Mouse (Mus musculus) G1E-ER4 (cell line): ENCODE data around the gene Jpt1. TPM values are rescaled to one million over a fixed set of nuclear protein-coding genes. Genes with fewer than 3 reads are reported as not detected.
A peak's percentile ranks its signal among the peaks of the same experiment; 100 is the strongest.

Experiments
- GATA1 ChIP-seq: IDR thresholded peaks from one replicate; pipeline ENCODE4 v1.8.0; 2012; ENCODE audit warnings: low read length, inconsistent platforms
- polyA plus RNA-seq: library from polyadenylated mRNA; stranded (reverse); fragments of >175 nt; gene quantifications from 2 replicates; pipeline ENCODE4 v1.2.3, GENCODE M21; 2012

Jpt1 gene
- polyA plus RNA-seq, 1 experiment: 306 TPM

DNA sequence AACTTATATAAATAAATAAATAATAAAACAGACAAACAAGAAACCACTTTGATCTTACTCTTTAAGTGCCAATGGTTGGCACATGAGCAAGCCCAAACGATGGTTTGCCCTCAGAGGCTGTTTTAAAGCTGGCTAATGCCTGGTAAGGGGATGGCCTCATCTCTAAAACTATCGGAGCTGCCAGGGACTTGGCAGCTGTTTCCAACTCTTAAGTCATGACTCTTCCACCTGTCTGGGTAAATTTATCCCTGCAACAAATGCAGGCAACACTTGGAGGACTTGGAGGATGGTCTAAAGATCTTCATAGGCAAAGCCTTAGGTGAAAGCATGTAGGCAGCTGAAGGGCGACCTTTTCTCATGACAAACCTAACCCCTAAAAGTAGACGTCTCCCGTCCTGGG, 2.8 kb upstream of the Jpt1 start:
- TF ChIP-seq GATA1: no peak

DNA sequence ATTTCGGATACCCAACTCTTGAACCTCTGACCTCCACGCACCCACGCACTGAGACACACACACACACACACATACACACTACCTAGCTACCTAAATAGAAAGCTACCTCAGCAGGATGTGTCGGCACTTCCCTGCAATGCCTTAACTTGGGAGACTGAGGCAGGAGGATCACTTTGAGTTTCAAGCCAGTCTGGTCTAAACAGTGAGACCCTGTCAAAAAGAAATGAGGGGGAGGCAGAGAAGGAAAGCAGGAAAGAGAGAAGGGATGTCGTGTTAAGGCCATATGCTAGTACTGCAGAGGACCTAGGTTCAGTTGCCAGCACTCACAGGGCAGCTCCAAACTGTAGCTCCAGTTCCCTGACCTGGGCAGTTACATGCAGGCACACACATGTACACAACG, 834 bp upstream of the Jpt1 start:
- no peak for TF ChIP-seq GATA1

DNA sequence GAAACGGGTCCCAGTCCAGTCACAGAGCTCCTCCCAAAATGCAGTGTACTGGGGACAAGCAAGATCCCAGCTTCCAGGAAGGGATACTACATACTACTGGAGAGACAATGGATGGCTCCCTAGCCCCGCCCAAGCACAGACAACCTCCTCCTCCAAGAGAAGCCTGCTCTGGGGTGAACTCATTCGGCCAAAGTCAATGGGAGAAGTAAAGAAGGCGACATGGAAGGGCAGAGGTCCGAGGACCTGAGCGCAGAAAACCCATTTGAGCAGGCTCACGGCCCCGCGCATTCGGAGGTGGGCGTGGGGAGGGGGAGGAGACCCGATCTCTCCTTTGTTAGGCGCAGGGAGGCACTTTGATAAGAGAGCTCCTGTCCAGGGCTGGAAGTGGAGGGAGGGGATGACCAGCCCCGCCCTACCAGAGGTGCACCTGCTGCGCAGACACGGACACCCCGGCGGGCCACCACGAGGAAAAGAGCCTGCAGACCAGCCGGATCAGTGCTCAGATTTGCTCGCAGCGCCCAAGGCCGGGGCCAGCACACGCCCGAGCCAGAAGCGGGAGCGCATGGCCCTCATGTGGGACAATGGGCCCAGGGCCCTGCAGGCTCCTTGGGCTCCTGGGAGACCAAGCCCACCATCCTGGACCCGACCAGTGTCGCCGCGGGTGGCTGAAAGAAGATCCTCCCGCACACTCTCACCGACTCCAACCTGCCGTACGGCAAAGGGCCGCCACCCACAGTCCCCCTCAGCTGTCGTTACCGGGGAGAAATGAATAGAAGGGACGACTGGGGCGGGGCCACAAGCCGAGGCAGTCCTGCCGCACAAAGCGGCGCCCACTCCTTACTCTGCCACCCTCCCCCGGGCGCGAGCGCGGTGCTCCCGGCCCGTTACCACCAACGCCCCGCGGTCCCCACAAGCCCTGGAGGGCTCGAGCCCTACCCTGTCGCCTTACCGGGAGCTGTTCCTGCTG, 633 bp downstream of the Jpt1 start:
- no peak for TF ChIP-seq GATA1

DNA sequence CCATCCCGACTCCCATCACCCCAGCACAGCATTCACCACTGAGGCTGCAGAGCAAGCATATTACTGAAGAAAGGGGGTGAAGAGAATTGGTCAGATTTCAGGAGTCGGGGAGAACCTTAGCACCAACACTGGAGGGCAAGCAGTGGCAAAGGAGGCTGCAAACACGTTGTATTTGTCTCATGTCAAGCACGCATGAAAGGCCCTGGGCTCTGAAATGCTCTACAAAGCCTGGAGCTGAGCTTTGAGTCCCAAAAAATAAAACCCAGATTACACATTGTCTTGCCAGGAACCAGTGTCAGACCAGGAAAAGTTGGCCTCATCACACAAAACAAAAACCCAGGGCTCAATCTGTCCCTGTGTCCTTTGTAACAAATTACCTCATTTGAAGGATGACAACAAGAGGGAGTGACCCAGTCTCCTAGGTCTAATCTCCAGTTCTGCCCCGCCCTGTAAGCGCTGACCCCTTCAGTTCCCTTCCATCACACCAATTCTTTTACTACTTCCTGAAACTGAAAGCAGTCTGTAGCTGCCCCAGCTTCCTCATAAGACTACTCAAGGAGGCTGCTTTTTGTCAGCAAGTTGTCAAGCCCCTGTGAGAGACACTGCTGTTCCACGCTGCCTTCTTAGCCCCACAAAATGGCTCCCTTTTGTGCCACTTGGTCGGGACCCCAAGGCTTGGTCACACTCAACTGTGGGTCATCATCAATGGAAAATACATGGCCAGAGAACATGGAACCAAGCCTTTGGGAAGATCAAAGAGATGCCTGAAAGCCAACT, 1.6 kb downstream of the Jpt1 start:
- no peak for TF ChIP-seq GATA1

GRCm38 (mm10) chr11:115512004-115512403, 2.2 kb downstream of the Jpt1 start:
- TF ChIP-seq GATA1: no peak

- no peak for TF ChIP-seq GATA1
Observed at GRCm38 (mm10) chr11:115511121-115511520, 3.1 kb downstream of the Jpt1 start.

GRCm38 (mm10) chr11:115510507-115510888, 3.7 kb downstream of the Jpt1 start:
- no peak for TF ChIP-seq GATA1

GRCm38 (mm10) chr11:115509773-115510506, 4.2 kb downstream of the Jpt1 start:
- no peak for TF ChIP-seq GATA1

DNA sequence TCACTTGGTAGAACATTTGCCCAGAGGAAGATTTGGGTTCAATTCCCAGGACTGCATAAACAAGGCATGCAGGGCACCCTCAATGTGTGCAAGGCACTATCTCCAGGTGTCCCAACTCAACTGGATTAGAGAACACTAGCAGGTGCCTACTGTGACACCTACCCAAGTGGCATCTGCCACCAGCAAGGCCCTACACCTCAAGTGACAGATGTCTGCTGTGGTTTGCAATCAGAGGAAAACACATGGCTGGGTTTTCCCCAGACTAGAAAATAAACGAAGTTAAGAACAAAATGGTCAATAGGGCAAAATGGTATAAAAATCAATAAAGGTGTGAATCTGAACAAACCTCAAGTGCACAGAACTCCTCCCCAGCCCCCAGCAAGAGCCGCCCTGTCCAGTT, 6.1 kb downstream of the Jpt1 start:
- TF ChIP-seq GATA1: peak; percentile 3

- TF ChIP-seq GATA1: no peak
Observed at GRCm38 (mm10) chr11:115506586-115506985, 7.6 kb downstream of the Jpt1 start.

DNA sequence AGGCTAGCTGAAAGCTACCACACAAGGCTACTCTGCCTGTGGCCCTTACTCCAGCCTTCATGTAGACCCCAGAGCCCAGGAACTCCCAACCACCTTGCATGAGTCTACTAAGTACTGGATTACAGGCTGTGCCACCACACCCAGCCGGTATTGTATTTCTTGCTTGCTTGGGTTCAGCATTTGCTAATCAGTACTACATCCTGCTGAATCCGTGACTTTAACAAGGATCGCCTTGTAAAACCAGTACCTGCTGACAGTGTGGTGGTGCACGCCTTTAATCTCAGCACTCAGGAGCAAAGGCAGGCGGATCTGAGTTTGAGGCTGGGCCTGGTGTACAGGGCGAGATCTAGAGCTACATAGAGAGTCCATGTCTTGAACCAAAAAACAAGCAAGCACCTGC, 11.6 kb downstream of the Jpt1 start:
- no peak for TF ChIP-seq GATA1

DNA sequence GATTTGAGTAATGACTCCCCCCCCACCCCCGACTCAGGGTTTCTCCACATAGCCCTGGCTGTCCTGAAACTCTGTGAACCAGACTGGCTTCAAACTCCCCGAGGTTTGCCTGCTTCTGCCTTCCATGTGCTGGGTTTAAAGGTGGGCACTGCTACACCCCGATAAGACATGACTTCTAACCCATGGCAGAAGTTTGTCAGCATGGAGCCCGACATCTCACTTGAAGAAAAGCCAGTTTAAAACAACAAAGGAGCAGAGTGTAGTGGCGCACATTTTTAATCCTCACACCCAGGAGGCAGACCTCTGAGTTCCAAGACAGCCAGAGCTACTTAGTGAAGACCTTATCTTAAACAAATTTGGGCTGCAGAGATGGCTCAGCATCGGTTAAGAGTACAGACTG, 21.8 kb downstream of the Jpt1 start:
- no peak for TF ChIP-seq GATA1

DNA sequence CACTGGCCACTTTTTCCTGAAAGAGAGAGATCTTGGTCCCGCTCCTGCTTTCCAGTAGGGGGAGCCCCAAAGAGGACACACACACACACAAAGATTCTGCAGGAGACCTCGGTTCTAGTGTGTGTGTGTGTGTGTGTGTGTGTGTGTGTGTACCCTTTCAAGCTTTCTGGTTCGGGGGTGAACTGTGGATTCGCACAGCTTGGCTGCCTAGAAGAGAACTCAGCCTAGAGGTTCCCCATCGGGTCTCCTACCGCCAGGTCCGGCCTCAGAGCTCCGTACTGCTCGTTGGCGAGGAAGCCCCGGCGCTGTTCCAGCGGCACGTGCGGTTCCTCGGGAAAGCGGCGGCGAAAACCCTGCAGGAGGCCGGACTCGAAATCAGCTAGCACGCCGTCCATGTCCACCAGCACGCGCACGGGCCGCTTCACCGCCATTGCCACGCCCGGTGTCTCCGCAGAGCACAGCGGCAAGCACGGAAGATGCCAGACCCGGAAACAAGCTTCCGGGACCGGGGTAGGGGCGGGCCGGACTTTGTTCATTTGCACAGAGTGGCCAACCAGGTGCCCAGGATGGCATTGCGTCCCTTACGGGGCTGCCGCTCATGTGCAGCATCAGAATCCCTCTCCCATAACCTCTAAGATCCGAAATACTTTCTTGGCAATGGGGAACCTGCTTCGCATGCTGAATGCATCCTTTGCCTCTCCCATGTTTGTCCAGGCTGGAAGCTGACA, 22.7 kb downstream of the Jpt1 start, which contains the start of gene Nt5c:
Gene Nt5c, minus strand, starts transcription at position 507 of the 728 bp plus-strand sequence.
- no peak for TF ChIP-seq GATA1

- TF ChIP-seq GATA1: no peak
Observed at GRCm38 (mm10) chr11:115490441-115491355, 23.5 kb downstream of the Jpt1 start.
